Mouse (Mus musculus): Measurements from ENCODE around the gene Zfp462. TPM values are rescaled to one million over a fixed set of nuclear protein-coding genes. Genes with fewer than 3 reads are reported as not detected.

Gene Zfp462
- total RNA-seq, 1 experiment, result 63.7 TPM

GRCm38 (mm10) chr4:54945603-54946445 is 976 bp downstream of the Zfp462 start:
- peak overlapping the region; percentile 80 to 85 for H3K4me3 ChIP-seq (ENCODE audit: insufficient read depth in 1 of 2, low read depth in 1 of 2, low read length in 2 of 2, poor library complexity in 1 of 2, severe bottlenecking in 1 of 2)
- TF ChIP-seq HCFC1 (IDR thresholded peaks at IDR 0.05; ENCODE audit: borderline replicate concordance, insufficient read depth, low read length), result no peak
- no peak for TF ChIP-seq ZNF384 (IDR thresholded peaks at IDR 0.05; ENCODE audit: low read depth, low read length)
- TF ChIP-seq CHD2 (IDR thresholded peaks at IDR 0.05; ENCODE audit: low read depth, low read length), result no peak
- TF ChIP-seq ZC3H11A (IDR thresholded peaks at IDR 0.05; ENCODE audit: borderline replicate concordance, low read depth, low read length), result no peak
- TF ChIP-seq MAFK (IDR thresholded peaks at IDR 0.05; ENCODE audit: insufficient read depth, low read depth, low read length), result no peak
- DNase-seq (ENCODE audit: low read depth, low spot score), result no peak
- peak overlapping the region; percentile 76 for H3K27ac ChIP-seq (ENCODE audit: insufficient read depth, low read depth, low read length, poor library complexity, severe bottlenecking)
- in situ Hi-C loops (cut with MboI; ENCODE audit: low sequenced_read_pairs in 2 of 2, unreplicated experiment in 2 of 2), result no loop called here
- 0 out of 4 replicates have a peak, but pooled peaks cover 0 to 2% of the 10 kb centered on the region in 2 experiments for H3K4me1 ChIP-seq (ENCODE audit: control insufficient read depth in 2 of 2, insufficient read depth in 2 of 2, low read length in 2 of 2, poor library complexity in 1 of 2)
- H3K36me3 ChIP-seq (ENCODE audit: control insufficient read depth, insufficient read depth, low read length, poor library complexity, severe bottlenecking), result no peaks in the 10 kb centered on the region
- H3K9ac ChIP-seq (ENCODE audit: insufficient read depth, low read depth, low read length, poor library complexity, severe bottlenecking), result peak overlapping the region; percentile 86
- no peaks in the 10 kb centered on the region for H3K9me3 ChIP-seq (ENCODE audit: control insufficient read depth, insufficient read depth, low read depth, low read length)

GRCm38 (mm10) chr4:54946662-54947055 is 1.8 kb downstream of the Zfp462 start:
- Histone ChIP-seq H3K36me3 (ENCODE audit: control insufficient read depth, insufficient read depth, low read length, poor library complexity, severe bottlenecking) (no peaks in the 10 kb centered on the region), H3K4me1 (ENCODE audit: control insufficient read depth in 2 of 2, insufficient read depth in 2 of 2, low read length in 2 of 2, poor library complexity in 1 of 2) (0 out of 4 replicates have a peak, but pooled peaks cover 0 to 2% of the 10 kb centered on the region in 2 experiments), H3K9ac (ENCODE audit: insufficient read depth, low read depth, low read length, poor library complexity, severe bottlenecking) (peak overlapping the region; percentile 86), H3K9me3 (ENCODE audit: control insufficient read depth, insufficient read depth, low read depth, low read length) (no peaks in the 10 kb centered on the region), H3K4me3 (ENCODE audit: insufficient read depth in 1 of 2, low read depth in 1 of 2, low read length in 2 of 2, poor library complexity in 1 of 2, severe bottlenecking in 1 of 2) (peak overlapping the region; percentile 80 to 85), H3K27ac (ENCODE audit: insufficient read depth, low read depth, low read length, poor library complexity, severe bottlenecking) (peak overlapping the region; percentile 76; the same call in 1 of the 2 replicates)
- DNase-seq (ENCODE audit: low read depth, low spot score), result no peak
- in situ Hi-C loops (cut with MboI; ENCODE audit: low sequenced_read_pairs in 2 of 2, unreplicated experiment in 2 of 2), result no loop called here
- TF ChIP-seq MAFK (IDR thresholded peaks at IDR 0.05; ENCODE audit: insufficient read depth, low read depth, low read length) (no peak), CHD2 (IDR thresholded peaks at IDR 0.05; ENCODE audit: low read depth, low read length) (no peak)

GRCm38 (mm10) chr4:54947056-54947990 is 2.5 kb downstream of the Zfp462 start:
- Histone ChIP-seq H3K27ac (ENCODE audit: insufficient read depth, low read depth, low read length, poor library complexity, severe bottlenecking) (peak overlapping the region; percentile 76; the same call in 1 of the 2 replicates), H3K9me3 (ENCODE audit: control insufficient read depth, insufficient read depth, low read depth, low read length) (no peaks in the 10 kb centered on the region), H3K36me3 (ENCODE audit: control insufficient read depth, insufficient read depth, low read length, poor library complexity, severe bottlenecking) (no peaks in the 10 kb centered on the region), H3K9ac (ENCODE audit: insufficient read depth, low read depth, low read length, poor library complexity, severe bottlenecking) (peak overlapping the region; percentile 86), H3K4me3 (ENCODE audit: insufficient read depth in 1 of 2, low read depth in 1 of 2, low read length in 2 of 2, poor library complexity in 1 of 2, severe bottlenecking in 1 of 2) (peak overlapping the region; percentile 80 to 85), H3K4me1 (ENCODE audit: control insufficient read depth in 2 of 2, insufficient read depth in 2 of 2, low read length in 2 of 2, poor library complexity in 1 of 2) (0 out of 4 replicates have a peak, but pooled peaks cover 0 to 2% of the 10 kb centered on the region in 2 experiments)
- in situ Hi-C loops (cut with MboI; ENCODE audit: low sequenced_read_pairs in 2 of 2, unreplicated experiment in 2 of 2), result no loop called here
- DNase-seq (ENCODE audit: low read depth, low spot score), result no peak
- TF ChIP-seq HCFC1 (IDR thresholded peaks at IDR 0.05; ENCODE audit: borderline replicate concordance, insufficient read depth, low read length) (no peak), ZC3H11A (IDR thresholded peaks at IDR 0.05; ENCODE audit: borderline replicate concordance, low read depth, low read length) (no peak), ZNF384 (IDR thresholded peaks at IDR 0.05; ENCODE audit: low read depth, low read length) (no peak), CHD2 (IDR thresholded peaks at IDR 0.05; ENCODE audit: low read depth, low read length) (no peak), MAFK (IDR thresholded peaks at IDR 0.05; ENCODE audit: insufficient read depth, low read depth, low read length) (no peak)

GRCm38 (mm10) chr4:54947991-54948615 is 3.3 kb downstream of the Zfp462 start:
- no peak for DNase-seq (ENCODE audit: low read depth, low spot score)
- in situ Hi-C loops (cut with MboI; ENCODE audit: low sequenced_read_pairs in 2 of 2, unreplicated experiment in 2 of 2), result no loop called here
- H3K9me3 ChIP-seq (ENCODE audit: control insufficient read depth, insufficient read depth, low read depth, low read length), result no peaks in the 10 kb centered on the region
- TF ChIP-seq MAFK (IDR thresholded peaks at IDR 0.05; ENCODE audit: insufficient read depth, low read depth, low read length) (no peak), ZNF384 (IDR thresholded peaks at IDR 0.05; ENCODE audit: low read depth, low read length) (no peak), HCFC1 (IDR thresholded peaks at IDR 0.05; ENCODE audit: borderline replicate concordance, insufficient read depth, low read length) (no peak), ZC3H11A (IDR thresholded peaks at IDR 0.05; ENCODE audit: borderline replicate concordance, low read depth, low read length) (no peak), CHD2 (IDR thresholded peaks at IDR 0.05; ENCODE audit: low read depth, low read length) (no peak)
- H3K9ac ChIP-seq (ENCODE audit: insufficient read depth, low read depth, low read length, poor library complexity, severe bottlenecking), result peak overlapping the region; percentile 86
- H3K4me3 ChIP-seq (ENCODE audit: insufficient read depth in 1 of 2, low read depth in 1 of 2, low read length in 2 of 2, poor library complexity in 1 of 2, severe bottlenecking in 1 of 2), result peak overlapping the region; percentile 80 to 85
- H3K36me3 ChIP-seq (ENCODE audit: control insufficient read depth, insufficient read depth, low read length, poor library complexity, severe bottlenecking), result no peaks in the 10 kb centered on the region
- 0 out of 4 replicates have a peak, but pooled peaks cover 0 to 2% of the 10 kb centered on the region in 2 experiments for H3K4me1 ChIP-seq (ENCODE audit: control insufficient read depth in 2 of 2, insufficient read depth in 2 of 2, low read length in 2 of 2, poor library complexity in 1 of 2)
- H3K27ac ChIP-seq (ENCODE audit: insufficient read depth, low read depth, low read length, poor library complexity, severe bottlenecking), result peak overlapping the region; percentile 76; the same call in 1 of the 2 replicates

Measured in ES-E14 (cell line).